Mouse (Mus musculus) forebrain, embryonic 16.5 days (tissue): ENCODE results near the gene Brd3. TPM values are rescaled to one million over a fixed set of nuclear protein-coding genes. Genes with fewer than 3 reads are reported as not detected.

Experiments used
- ATAC-seq: fragments of 200-750 bp; cut with Nextera tagmentation; 2 replicates; pipeline ENCODE4 v1.8.0; 2017; ENCODE audit warnings: mild to moderate bottlenecking, moderate library complexity
- H3K27ac ChIP-seq: fragments of 300-500 bp; sonication (generic); 2 replicates; pipeline ENCODE4 v1.5.1; 2014; ENCODE audit warnings: low read length, control low read depth
- H3K27me3 ChIP-seq: fragments of 300-500 bp; sonication (generic); replicated peaks from 2 replicates; pipeline ENCODE4 v1.6.1; 2014; ENCODE audit warnings: low read length; ENCODE audit not compliant: control insufficient read depth, insufficient read depth
- H3K36me3 ChIP-seq: fragments of 300-500 bp; sonication (generic); 2 replicates; pipeline ENCODE4 v1.6.1; 2014; ENCODE audit not compliant: control insufficient read depth, insufficient read depth
- H3K4me1 ChIP-seq: fragments of 300-500 bp; sonication (generic); replicated peaks from 2 replicates; pipeline ENCODE4 v1.6.1; 2014; ENCODE audit warnings: low read length; ENCODE audit not compliant: control insufficient read depth, insufficient read depth
- H3K4me2 ChIP-seq: fragments of 300-500 bp; sonication (generic); 2 replicates; pipeline ENCODE4 v1.6.1; 2014; ENCODE audit warnings: mild to moderate bottlenecking, low read length, control low read depth
- H3K4me3 ChIP-seq: fragments of 300-500 bp; sonication (generic); replicated peaks from 2 replicates; pipeline ENCODE4 v1.5.1; 2014; ENCODE audit warnings: mild to moderate bottlenecking, low read length, control low read depth
- H3K9ac ChIP-seq: fragments of 300-500 bp; sonication (generic); replicated peaks from 2 replicates; pipeline ENCODE4 v1.6.1; 2014; ENCODE audit warnings: low read depth, low read length, control low read depth
- H3K9me3 ChIP-seq: fragments of 300-500 bp; sonication (generic); 2 replicates; pipeline ENCODE4 v1.6.1; 2016; ENCODE audit warnings: low read length; ENCODE audit not compliant: control insufficient read depth
- WGBS: fragments of 180-500 bp; shearing (Covaris S2); extraction: QIAGEN DNeasy Blood & Tissue Kit; methylation state at CpG from one replicate; pipeline ENCODE4 v1.1.7; 2014; 5-methylcytosine and 5-hydroxymethylcytosine counted together
- microRNA-seq: library from miRNA; unstranded; fragments of <30 nt; microRNA quantifications from one replicate; pipeline ENCODE4, GENCODE M21; 2017
- polyA plus RNA-seq: library from polyadenylated mRNA; unstranded; fragments of >200 nt; fragmentation: Nextera tagmentation; extraction: Ambion mirVana; gene quantifications from 2 replicates; pipeline ENCODE4 v1.2.1, GENCODE M21; 2015

Brd3 gene
- polyA plus RNA-seq, 1 experiment from 2014 or later = 153 TPM

- no peaks in the 10 kb centered on the region for H3K36me3 ChIP-seq
- H3K9ac ChIP-seq = no peak overlapping the region
- no peaks in the 10 kb centered on the region for H3K27me3 ChIP-seq
- H3K4me2 ChIP-seq = no peak overlapping the region
- WGBS = 57% methylated on average over 5 of the region's 5 CpGs
- ATAC-seq = no peak
- no peak overlapping the region for H3K27ac ChIP-seq
- H3K4me3 ChIP-seq = no peak overlapping the region
- H3K4me1 ChIP-seq = peaks cover 2% of the 10 kb centered on the region; the same call in 1 of the 2 replicates
- no peaks in the 10 kb centered on the region for H3K9me3 ChIP-seq
Observed at GRCm38 (mm10) chr2:27405094-27405884, 102.2 kb downstream of the Brd3 start.

GRCm38 (mm10) chr2:27404375-27405093 lies 102.9 kb downstream of the Brd3 start:
- WGBS = 61% methylated on average over 6 of the region's 6 CpGs

GRCm38 (mm10) chr2:27401544-27401943 lies 105.9 kb downstream of the Brd3 start:
- Histone ChIP-seq H3K9ac (no peak overlapping the region), H3K27ac (no peak overlapping the region), H3K4me3 (no peak overlapping the region), H3K27me3 (no peaks in the 10 kb centered on the region), H3K36me3 (no peaks in the 10 kb centered on the region), H3K4me2 (no peak overlapping the region), H3K9me3 (no peaks in the 10 kb centered on the region), H3K4me1 (peaks cover 11% of the 10 kb centered on the region)
- no peak for ATAC-seq
- 98% methylated on average over 2 of the region's 2 CpGs for WGBS

More at GRCm38 (mm10) chr2:27404375-27405093, 102.9 kb downstream of the Brd3 start:
- H3K4me3 ChIP-seq = no peak overlapping the region
- ATAC-seq = no peak
- no peaks in the 10 kb centered on the region for H3K36me3 ChIP-seq
- no peak overlapping the region for H3K9ac ChIP-seq
- H3K27me3 ChIP-seq = no peaks in the 10 kb centered on the region
- no peak overlapping the region for H3K4me2 ChIP-seq
- no peak overlapping the region for H3K27ac ChIP-seq
- no peaks in the 10 kb centered on the region for H3K9me3 ChIP-seq
- H3K4me1 ChIP-seq = peaks cover 2% of the 10 kb centered on the region; the same call in 1 of the 2 replicates

GRCm38 (mm10) chr2:27400083-27400482 lies 107.4 kb downstream of the Brd3 start:
- Histone ChIP-seq H3K4me2 (no peak overlapping the region), H3K4me1 (peaks cover 22% of the 10 kb centered on the region), H3K36me3 (no peaks in the 10 kb centered on the region), H3K4me3 (no peak overlapping the region), H3K27me3 (no peaks in the 10 kb centered on the region), H3K9ac (no peak overlapping the region), H3K27ac (no peak overlapping the region), H3K9me3 (no peaks in the 10 kb centered on the region)
- 90% methylated on average over 2 of the region's 2 CpGs for WGBS
- ATAC-seq = no peak

- Histone ChIP-seq H3K27me3 (no peaks in the 10 kb centered on the region), H3K4me1 (peaks cover 34% of the 10 kb centered on the region), H3K4me3 (no peak overlapping the region), H3K27ac (no peak overlapping the region), H3K9me3 (no peaks in the 10 kb centered on the region), H3K4me2 (no peak overlapping the region), H3K9ac (no peak overlapping the region), H3K36me3 (no peaks in the 10 kb centered on the region)
- 50% methylated on average over 17 of the region's 17 CpGs for WGBS
- peak; percentile 49; the same call in 1 of the 2 replicates for ATAC-seq
Observed at GRCm38 (mm10) chr2:27396656-27397440, 110.6 kb downstream of the Brd3 start.

Small RNA genes within 50 kb of the gene (microRNA-seq; reads per million reads assigned to microRNA genes)
- gene Gm24049 (not detected), gene Mir7578 (not detected)

Other genes starting within 250 kb of the Brd3 start
- 11.9 and 13.1 TPM in 2 replicates for gene Vav2, start 80.6 kb downstream of the Brd3 start, polyA plus RNA-seq
- gene Brd3os, start 65.3 kb downstream of the Brd3 start, polyA plus RNA-seq = 31.6 and 34.3 TPM in 2 replicates
- 51.8 and 56.9 TPM in 2 replicates for gene Wdr5, start 7.5 kb upstream of the Brd3 start, polyA plus RNA-seq
- gene Rxra, start 168.8 kb upstream of the Brd3 start, polyA plus RNA-seq = 2.4 and 3.4 TPM in 2 replicates